Mouse (Mus musculus) midbrain, embryonic 12.5 days (tissue): ENCODE measurements around the gene Chkb. TPM values are rescaled to one million over a fixed set of nuclear protein-coding genes. Genes with fewer than 3 reads are reported as not detected.

Experiments used
- ATAC-seq: fragments of 200-750 bp; cut with Nextera tagmentation; 2 replicates; pipeline ENCODE4 v1.8.0; 2017; ENCODE audit warnings: low read depth, moderate TSS enrichment, moderate library complexity; ENCODE audit not compliant: low FRiP score
- H3K27ac ChIP-seq: fragments of 300-500 bp; sonication (generic); replicated peaks from 2 replicates; pipeline ENCODE4 v1.5.1; 2016; ENCODE audit warnings: mild to moderate bottlenecking
- H3K27me3 ChIP-seq: fragments of 300-500 bp; sonication (generic); 2 replicates; pipeline ENCODE4 v1.6.1; 2016; ENCODE audit warnings: mild to moderate bottlenecking
- H3K36me3 ChIP-seq: fragments of 300-500 bp; sonication (generic); 2 replicates; pipeline ENCODE4 v1.6.1; 2016
- H3K4me1 ChIP-seq: fragments of 300-500 bp; sonication (generic); 2 replicates; pipeline ENCODE4 v1.6.1; 2016
- H3K4me2 ChIP-seq: fragments of 300-500 bp; sonication (generic); replicated peaks from 2 replicates; pipeline ENCODE4 v1.6.1; 2016; ENCODE audit warnings: mild to moderate bottlenecking, moderate library complexity
- H3K4me3 ChIP-seq: fragments of 300-500 bp; sonication (generic); 2 replicates; pipeline ENCODE4 v1.5.1; 2016; ENCODE audit warnings: mild to moderate bottlenecking
- H3K9ac ChIP-seq: fragments of 300-500 bp; sonication (generic); replicated peaks from 2 replicates; pipeline ENCODE4 v1.6.1; 2016; ENCODE audit warnings: mild to moderate bottlenecking, moderate library complexity
- H3K9me3 ChIP-seq: fragments of 300-500 bp; sonication (generic); 2 replicates; pipeline ENCODE4 v1.6.1; 2016; ENCODE audit warnings: mild to moderate bottlenecking
- WGBS: fragments of 180-500 bp; shearing (Covaris S2); methylation state at CpG from one replicate; pipeline ENCODE4 v1.1.7; 2016; 5-methylcytosine and 5-hydroxymethylcytosine counted together
- polyA plus RNA-seq: library from polyadenylated mRNA; unstranded; fragments of >200 nt; fragmentation: Nextera tagmentation; extraction: Ambion mirVana; gene quantifications from 2 replicates; pipeline ENCODE4 v1.2.1, GENCODE M21; 2016

Gene Chkb
- polyA plus RNA-seq, 1 experiment from 2014 or later = 67.5 TPM

DNA sequence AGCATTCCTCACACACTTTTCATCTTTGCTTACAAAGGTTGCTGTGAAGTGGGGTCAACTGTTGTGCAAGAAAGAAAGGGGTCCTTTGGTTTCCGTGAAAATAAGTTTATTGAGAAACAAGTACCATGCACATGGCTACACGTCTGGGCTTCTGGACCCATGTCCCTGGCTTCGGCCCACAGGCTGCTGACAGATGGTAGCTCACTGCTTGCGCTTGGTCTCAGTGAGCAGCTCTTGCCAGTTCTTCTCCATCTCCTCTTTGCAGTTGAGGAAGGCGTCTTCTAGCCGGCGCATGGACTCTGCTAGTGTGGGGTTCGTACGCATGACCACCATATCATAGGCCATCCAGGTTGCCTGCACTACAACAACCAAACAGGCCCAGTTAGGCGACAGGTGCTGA is 39.6 kb downstream of the Chkb start:
- H3K4me1 ChIP-seq = no peaks in the 10 kb centered on the region
- ATAC-seq = no peak
- no peaks in the 10 kb centered on the region for H3K9me3 ChIP-seq
- peaks cover 7% of the 10 kb centered on the region; the same call in 1 of the 2 replicates for H3K27me3 ChIP-seq
- no peak overlapping the region for H3K9ac ChIP-seq
- no peak overlapping the region for H3K4me3 ChIP-seq
- no peak overlapping the region for H3K4me2 ChIP-seq
- no peak overlapping the region for H3K27ac ChIP-seq
- WGBS = 90% methylated on average over 10 of the region's 10 CpGs
- H3K36me3 ChIP-seq = no peaks in the 10 kb centered on the region

DNA sequence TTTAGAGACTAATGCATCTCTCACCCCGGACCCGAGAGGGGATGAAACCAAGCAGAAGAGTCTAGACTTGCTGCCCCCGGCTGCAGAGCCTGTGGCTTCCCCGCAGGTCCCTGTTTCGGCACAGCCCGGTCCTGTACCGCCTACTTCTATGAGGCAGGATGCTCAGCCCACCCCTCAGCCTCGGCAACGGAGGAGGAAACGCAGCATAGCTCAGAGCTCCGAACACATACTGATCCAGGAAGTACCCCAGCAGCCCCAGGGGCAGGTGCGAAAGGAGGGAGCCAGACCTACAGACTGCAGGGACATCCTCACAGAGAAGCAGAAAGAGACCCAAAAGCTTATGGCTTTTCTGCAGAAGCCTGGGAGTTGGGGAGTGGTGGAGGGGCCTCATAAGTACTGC is 42.6 kb downstream of the Chkb start:
- Histone ChIP-seq H3K4me1 (no peaks in the 10 kb centered on the region), H3K4me3 (no peak overlapping the region), H3K9ac (no peak overlapping the region), H3K27ac (no peak overlapping the region), H3K27me3 (peaks cover 7% of the 10 kb centered on the region), H3K4me2 (no peak overlapping the region), H3K36me3 (no peaks in the 10 kb centered on the region), H3K9me3 (no peaks in the 10 kb centered on the region)
- 57% methylated on average over 12 of the region's 12 CpGs for WGBS
- no peak for ATAC-seq

GRCm38 (mm10) chr15:89384617-89385016 is 45.1 kb downstream of the Chkb start, which contains the start of gene Klhdc7b:
Gene Klhdc7b (plus strand): TSS chr15:89384917.
- WGBS = 91% methylated on average over 7 of the region's 7 CpGs
- no peak within 1 kb of the TSS for H3K9ac ChIP-seq
- H3K4me1 ChIP-seq = no peaks in the 10 kb centered on the region
- ATAC-seq = no peak
- no peak within 1 kb of the TSS for H3K27ac ChIP-seq
- no peak within 1 kb of the TSS for H3K4me2 ChIP-seq
- peaks cover 16% of the 10 kb centered on the region for H3K27me3 ChIP-seq
- no peak within 1 kb of the TSS for H3K4me3 ChIP-seq
- no peaks in the 10 kb centered on the region for H3K9me3 ChIP-seq
- H3K36me3 ChIP-seq = no peaks in the 10 kb centered on the region

DNA sequence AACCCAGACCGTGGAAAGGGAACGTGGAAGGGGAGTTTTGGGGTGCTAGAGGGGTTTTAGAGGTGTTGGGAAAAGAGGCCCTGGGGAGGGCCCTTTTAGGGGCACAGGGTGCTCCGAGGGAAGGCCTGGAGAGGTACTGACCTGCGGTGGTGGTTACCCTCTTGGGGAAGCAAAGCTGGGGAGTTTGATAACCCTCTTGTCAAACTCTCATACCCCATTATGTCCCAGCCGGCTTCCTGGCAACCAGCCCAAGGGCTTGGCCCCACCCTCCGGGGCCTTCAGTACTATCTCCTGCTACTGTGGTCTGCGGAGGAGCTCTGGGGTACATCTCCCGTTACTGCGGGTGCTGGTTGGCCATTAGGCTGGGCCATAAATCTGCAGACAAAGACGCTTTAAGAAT is 50.3 kb downstream of the Chkb start:
- no peak overlapping the region for H3K9ac ChIP-seq
- H3K27me3 ChIP-seq = peaks cover 58% of the 10 kb centered on the region
- H3K27ac ChIP-seq = no peak overlapping the region
- H3K36me3 ChIP-seq = no peaks in the 10 kb centered on the region
- H3K4me1 ChIP-seq = peaks cover 15% of the 10 kb centered on the region
- no peak for ATAC-seq
- peak overlapping the region; percentile 63 for H3K4me2 ChIP-seq
- WGBS = 11% methylated on average over 10 of the region's 10 CpGs
- peak overlapping the region; percentile 39 for H3K4me3 ChIP-seq
- H3K9me3 ChIP-seq = no peaks in the 10 kb centered on the region

DNA sequence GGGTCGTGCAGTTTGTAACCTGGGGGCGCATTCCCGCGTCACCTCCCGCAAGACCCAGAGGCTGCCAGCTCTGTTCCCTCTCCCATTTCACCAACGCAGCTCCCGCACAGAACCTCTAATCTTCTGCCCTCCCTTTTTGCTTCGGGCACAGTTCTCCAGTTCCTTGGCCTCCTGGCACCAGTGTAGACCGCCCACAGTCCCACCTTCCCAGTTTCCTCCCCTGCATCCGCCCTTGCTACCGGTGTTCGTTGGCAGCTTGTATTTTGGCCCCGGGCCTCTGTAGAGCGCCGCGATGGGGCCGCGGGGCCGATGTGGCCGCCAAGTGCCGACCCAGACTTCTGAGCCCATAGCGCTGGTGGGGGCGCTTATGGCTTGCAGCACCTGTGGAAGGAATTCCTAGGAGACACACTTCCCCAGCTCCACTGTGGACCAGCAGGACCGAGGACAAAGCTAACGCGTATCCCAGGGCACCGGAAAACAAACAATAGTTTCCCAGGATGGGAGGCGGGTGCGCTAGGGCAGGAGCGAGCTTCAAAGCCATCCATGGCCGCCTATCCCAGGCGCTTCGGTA is 50.8 kb downstream of the Chkb start, which contains the start of gene Odf3b:
Gene Odf3b, minus strand, starts transcription at position 452 of the 571 bp plus-strand sequence.
- no peak within 1 kb of the TSS for H3K27ac ChIP-seq
- H3K9me3 ChIP-seq = no peaks in the 10 kb centered on the region
- peak within 1 kb of the TSS; percentile 39 for H3K4me3 ChIP-seq
- peaks cover 20% of the 10 kb centered on the region for H3K4me1 ChIP-seq
- H3K4me2 ChIP-seq = peak within 1 kb of the TSS; percentile 63
- no peaks in the 10 kb centered on the region for H3K36me3 ChIP-seq
- no peak for ATAC-seq
- H3K9ac ChIP-seq = peak within 1 kb of the TSS; percentile 52; the same call in 1 of the 2 replicates
- under 1% methylated on average over 33 of the region's 33 CpGs for WGBS
- H3K27me3 ChIP-seq = peaks cover 58% of the 10 kb centered on the region

DNA sequence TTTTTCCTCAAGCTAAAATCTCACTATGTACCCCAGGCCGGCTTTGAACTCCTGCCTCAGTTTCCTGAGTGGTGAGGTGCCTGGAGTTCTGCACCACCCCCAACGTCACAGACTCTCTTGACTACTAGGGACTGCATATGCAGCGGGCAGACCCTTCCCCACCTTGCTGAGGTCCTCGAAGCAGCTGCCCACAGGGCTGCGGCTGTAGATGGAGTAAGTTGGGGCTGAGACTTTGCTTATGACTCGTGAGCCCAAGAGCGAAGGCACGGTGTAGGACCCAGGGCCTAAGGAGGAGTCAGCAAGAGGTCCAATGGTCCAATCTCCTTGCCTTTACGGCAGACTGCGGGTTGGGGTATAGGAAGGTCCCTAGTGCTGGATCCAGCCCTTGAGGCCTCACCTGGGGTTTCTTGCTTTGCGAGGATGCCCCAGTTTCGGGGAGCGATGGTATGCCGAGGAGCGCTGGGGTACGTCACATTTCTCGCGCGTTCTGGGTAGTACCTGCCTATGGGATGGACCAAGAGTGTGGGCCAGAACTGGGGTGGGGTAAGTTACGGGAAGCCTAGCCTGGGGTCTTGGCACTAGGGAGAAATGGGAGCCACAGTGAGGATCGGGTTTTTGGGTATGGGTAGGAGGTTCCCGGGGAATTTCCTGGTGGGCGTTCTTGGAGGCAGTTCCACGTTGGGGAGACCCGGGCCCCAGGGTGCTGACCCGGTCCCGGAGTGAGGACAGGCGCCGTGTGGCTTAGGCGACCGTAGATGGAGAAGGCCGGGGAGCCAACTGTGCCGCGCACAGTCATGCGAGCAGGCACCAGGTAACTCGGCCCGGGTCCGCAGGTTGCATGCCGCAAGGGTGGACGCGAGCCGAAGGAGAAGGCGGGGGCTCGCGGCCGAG is 51.5 kb downstream of the Chkb start:
- peak overlapping the region; percentile 63 for H3K4me2 ChIP-seq
- peaks cover 58% of the 10 kb centered on the region for H3K27me3 ChIP-seq
- peak overlapping the region; percentile 39 for H3K4me3 ChIP-seq
- peak overlapping the region; percentile 52; the same call in 1 of the 2 replicates for H3K9ac ChIP-seq
- no peaks in the 10 kb centered on the region for H3K36me3 ChIP-seq
- no peak overlapping the region for H3K27ac ChIP-seq
- H3K9me3 ChIP-seq = no peaks in the 10 kb centered on the region
- peaks cover 22% of the 10 kb centered on the region for H3K4me1 ChIP-seq
- 12% methylated on average over 46 of the region's 46 CpGs for WGBS
- no peak for ATAC-seq

GRCm38 (mm10) chr15:89377362-89377761 is 52.3 kb downstream of the Chkb start:
- Histone ChIP-seq H3K27ac (no peak overlapping the region), H3K9ac (no peak overlapping the region), H3K4me1 (peaks cover 30% of the 10 kb centered on the region), H3K9me3 (no peaks in the 10 kb centered on the region), H3K36me3 (peaks cover 3% of the 10 kb centered on the region), H3K4me2 (no peak overlapping the region), H3K4me3 (no peak overlapping the region), H3K27me3 (peaks cover 58% of the 10 kb centered on the region)
- ATAC-seq = no peak
- WGBS = 4% methylated on average over 18 of the region's 18 CpGs

GRCm38 (mm10) chr15:89376957-89377356 is 52.8 kb downstream of the Chkb start, which contains the start of gene Tymp:
Gene Tymp (minus strand): TSS chr15:89377039.
- Histone ChIP-seq H3K9me3 (no peaks in the 10 kb centered on the region), H3K27me3 (peaks cover 58% of the 10 kb centered on the region), H3K9ac (no peak within 1 kb of the TSS), H3K36me3 (peaks cover 7% of the 10 kb centered on the region), H3K4me3 (no peak within 1 kb of the TSS), H3K4me1 (peaks cover 30% of the 10 kb centered on the region), H3K4me2 (no peak within 1 kb of the TSS), H3K27ac (no peak within 1 kb of the TSS)
- ATAC-seq = no peak
- WGBS = 24% methylated on average over 16 of the region's 16 CpGs

Other genes with a start within 250 kb of the Chkb start
- gene Plxnb2, start 249.1 kb downstream of the Chkb start, polyA plus RNA-seq = 164 and 170 TPM in 2 replicates
- 53.3 and 58.6 TPM in 2 replicates for gene Dennd6b, start 233.4 kb downstream of the Chkb start, polyA plus RNA-seq
- gene Ppp6r2, start 218.4 kb downstream of the Chkb start, polyA plus RNA-seq = 63.7 and 68.5 TPM in 2 replicates
- gene Sbf1, start 114.6 kb downstream of the Chkb start, polyA plus RNA-seq = 91.7 and 94.0 TPM in 2 replicates
- gene Adm2, start 107.2 kb downstream of the Chkb start, polyA plus RNA-seq = not detected in 2 replicates
- not detected in 2 replicates for gene Miox, start 95.5 kb downstream of the Chkb start, polyA plus RNA-seq
- 44.3 and 48.8 TPM in 2 replicates for gene Lmf2, start 74.2 kb downstream of the Chkb start, polyA plus RNA-seq
- 164 and 170 TPM in 2 replicates for gene Ncaph2, start 74.2 kb downstream of the Chkb start, polyA plus RNA-seq
- gene Sco2, start 56.1 kb downstream of the Chkb start, polyA plus RNA-seq = 5.8 TPM in 2 replicates
- gene Tymp, start 52.9 kb downstream of the Chkb start, polyA plus RNA-seq = 1.4 and 1.9 TPM in 2 replicates
- 0.51 and 1.2 TPM in 2 replicates for gene Odf3b, start 50.6 kb downstream of the Chkb start, polyA plus RNA-seq
- not detected in 2 replicates for gene Klhdc7b, start 45.0 kb downstream of the Chkb start, polyA plus RNA-seq
- gene Syce3, start 19.4 kb downstream of the Chkb start, polyA plus RNA-seq = not detected in 2 replicates
- 0.90 and 1.1 TPM in 2 replicates for gene Cpt1b, start 4.0 kb downstream of the Chkb start, polyA plus RNA-seq
- 5.7 and 7.0 TPM in 2 replicates for gene C730034F03Rik, start 319 bp downstream of the Chkb start, polyA plus RNA-seq
- not detected in 2 replicates for gene Gm44502, start 212 bp downstream of the Chkb start, polyA plus RNA-seq
- 54.9 and 58.7 TPM in 2 replicates for gene Mapk8ip2, start 24.0 kb upstream of the Chkb start, polyA plus RNA-seq
- 13.7 and 14.1 TPM in 2 replicates for gene Arsa, start 47.5 kb upstream of the Chkb start, polyA plus RNA-seq
- gene Shank3, start 69.7 kb upstream of the Chkb start, polyA plus RNA-seq = 6.9 and 8.0 TPM in 2 replicates
- gene Acr, start 138.4 kb upstream of the Chkb start, polyA plus RNA-seq = 0.74 and 1.3 TPM in 2 replicates
- gene Rabl2, start 162.0 kb upstream of the Chkb start, polyA plus RNA-seq = 70.5 and 77.8 TPM in 2 replicates